Mouse (Mus musculus): Measurements from ENCODE around the gene Tmem246. TPM values are rescaled to one million over a fixed set of nuclear protein-coding genes. Genes with fewer than 3 reads are reported as not detected.

Tmem246 gene
- polyA plus RNA-seq, 1 experiment from 2014 or later, result 25.9 TPM

Other genes with a start within 250 kb of the Tmem246 start
- not detected in 2 replicates for gene Acnat2, start 189.7 kb downstream of the Tmem246 start, polyA plus RNA-seq (2015; fragmentation: Nextera tagmentation; extraction: Ambion mirVana)
- gene Acnat1, start 124.0 kb downstream of the Tmem246 start, polyA plus RNA-seq (2015; fragmentation: Nextera tagmentation; extraction: Ambion mirVana), result 0.49 and 0.58 TPM in 2 replicates
- gene Baat, start 91.3 kb downstream of the Tmem246 start, polyA plus RNA-seq (2015; fragmentation: Nextera tagmentation; extraction: Ambion mirVana), result not detected in 2 replicates
- gene Mrpl50, start 76.8 kb downstream of the Tmem246 start, polyA plus RNA-seq (2015; fragmentation: Nextera tagmentation; extraction: Ambion mirVana), result 62.1 and 64.7 TPM in 2 replicates
- 9.6 TPM in 2 replicates for gene Zfp189, start 76.7 kb downstream of the Tmem246 start, polyA plus RNA-seq (2015; fragmentation: Nextera tagmentation; extraction: Ambion mirVana)
- gene Aldob, start 48.3 kb downstream of the Tmem246 start, polyA plus RNA-seq (2015; fragmentation: Nextera tagmentation; extraction: Ambion mirVana), result 0.53 and 6.3 TPM in 2 replicates
- gene Rnf20, start 34.1 kb upstream of the Tmem246 start, polyA plus RNA-seq (2015; fragmentation: Nextera tagmentation; extraction: Ambion mirVana), result 38.1 and 41.2 TPM in 2 replicates
- 0.06 TPM in 1 of 2 replicates, not detected in the other for gene Ppp3r2, start 84.1 kb upstream of the Tmem246 start, polyA plus RNA-seq (2015; fragmentation: Nextera tagmentation; extraction: Ambion mirVana)
- gene Grin3a, start 247.9 kb upstream of the Tmem246 start, polyA plus RNA-seq (2015; fragmentation: Nextera tagmentation; extraction: Ambion mirVana), result 0.30 and 0.39 TPM in 2 replicates

Measured in lung, embryonic 16.5 days (tissue).